Mouse (Mus musculus) right cerebral cortex, postnatal 25 days (tissue): ENCODE measurements around the gene Sgce.
"Not testable (repeated sequence)": the region's sequence is repeated elsewhere in the genome, so short reads cannot be mapped to it uniquely, and the experiment has no call there.

Experiments used
- DNase-seq: peaks from one replicate; pipeline ENCODE4 v3.0.0; 2022

Sgce gene

GRCm38 (mm10) chr6:4746696-4747439 is at the start of gene Sgce, which contains the start of gene Peg10:
TSS of gene Sgce (minus strand) at chr6:4747207.
TSS of gene Peg10 (plus strand) at chr6:4747306.
- peak; percentile 61 for DNase-seq

- DNase-seq: no peak
These were observed 49.3 kb upstream of the Sgce start for GRCm38 (mm10) chr6:4796281-4796680.

GRCm38 (mm10) chr6:4762252-4762651 is 15.2 kb upstream of the Sgce start:
- DNase-seq: no peak

GRCm38 (mm10) chr6:4761415-4762142 is 14.6 kb upstream of the Sgce start:
- not testable (repeated sequence) for DNase-seq

GRCm38 (mm10) chr6:4754886-4755285 is 7.9 kb upstream of the Sgce start:
- DNase-seq: no peak

DNA sequence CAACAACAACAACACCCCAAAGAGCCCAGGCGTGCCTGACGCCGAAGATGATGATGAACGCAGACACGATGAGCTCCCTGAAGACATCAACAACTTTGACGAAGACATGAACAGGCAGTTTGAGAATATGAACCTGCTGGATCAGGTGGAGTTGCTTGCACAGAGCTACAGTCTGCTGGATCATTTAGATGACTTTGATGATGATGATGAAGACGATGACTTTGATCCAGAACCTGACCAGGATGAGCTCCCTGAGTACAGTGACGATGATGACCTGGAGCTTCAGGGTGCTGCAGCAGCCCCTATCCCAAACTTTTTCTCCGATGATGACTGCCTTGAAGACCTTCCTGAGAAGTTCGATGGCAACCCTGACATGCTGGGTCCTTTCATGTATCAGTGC is 7.3 kb upstream of the Sgce start:
- no peak for DNase-seq

DNA sequence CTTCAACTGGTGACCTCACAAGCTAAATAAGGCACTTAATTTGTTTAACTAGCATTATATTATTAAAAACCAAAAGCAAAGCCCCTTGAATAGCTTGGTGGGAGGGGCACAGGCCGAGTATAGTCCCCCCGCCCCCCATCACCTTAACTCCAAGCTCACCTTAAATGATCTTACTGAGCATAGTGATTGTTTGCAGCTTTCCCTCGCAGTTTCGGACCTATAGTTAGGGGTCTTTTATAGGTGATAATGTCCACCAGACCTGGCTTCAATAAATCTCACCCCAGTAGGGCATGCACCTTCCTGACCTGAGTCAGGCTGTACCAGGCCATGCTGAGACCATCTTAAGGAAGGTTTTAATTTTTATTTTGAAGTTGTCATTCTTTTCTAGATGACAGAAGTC is 4.3 kb upstream of the Sgce start:
- DNase-seq: no peak

DNA sequence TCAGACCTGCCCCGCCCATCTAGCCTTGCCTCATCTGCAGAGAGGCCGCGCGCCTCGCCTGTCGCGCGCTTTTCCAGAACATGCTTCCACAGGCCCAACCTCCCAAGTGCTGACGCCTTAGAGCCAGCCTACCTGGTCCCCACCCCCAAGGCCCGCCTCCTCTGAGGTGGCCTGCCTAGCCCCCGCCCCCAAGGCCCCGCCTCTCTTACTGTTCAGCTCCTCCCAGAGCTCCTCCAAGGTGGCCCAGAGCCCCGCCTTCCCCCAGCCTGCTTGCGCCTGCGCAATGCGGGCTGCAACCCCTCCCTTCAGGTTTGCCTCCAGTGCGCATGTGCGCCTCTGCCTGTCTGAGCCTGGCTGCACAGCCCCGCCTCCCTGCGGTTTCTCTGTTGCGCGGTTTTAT is 2.1 kb upstream of the Sgce start:
- DNase-seq: peak; percentile 92

DNA sequence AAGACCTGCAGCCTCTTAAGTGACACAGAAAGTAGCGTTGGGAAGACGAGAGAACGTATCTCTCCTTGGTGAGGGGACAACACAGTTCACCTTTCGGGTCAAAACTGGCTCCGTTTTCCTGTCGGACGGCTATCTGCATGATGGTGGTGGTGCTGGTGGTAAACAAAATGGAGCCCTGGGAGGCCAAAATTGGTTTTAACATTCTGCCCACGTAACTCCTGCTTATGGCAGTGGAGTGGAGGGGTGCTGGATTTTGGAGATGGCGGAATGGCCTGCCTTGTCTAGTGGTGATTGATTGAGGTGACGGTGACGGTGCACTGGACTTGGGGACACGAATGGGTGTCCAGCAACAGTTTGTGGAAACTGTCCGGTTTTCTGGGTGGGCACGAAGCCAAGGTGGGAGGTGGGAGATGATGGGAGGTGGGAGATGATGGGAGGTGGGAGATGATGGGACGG is 1.5 kb upstream of the Sgce start:
- DNase-seq: peak; percentile 14

DNA sequence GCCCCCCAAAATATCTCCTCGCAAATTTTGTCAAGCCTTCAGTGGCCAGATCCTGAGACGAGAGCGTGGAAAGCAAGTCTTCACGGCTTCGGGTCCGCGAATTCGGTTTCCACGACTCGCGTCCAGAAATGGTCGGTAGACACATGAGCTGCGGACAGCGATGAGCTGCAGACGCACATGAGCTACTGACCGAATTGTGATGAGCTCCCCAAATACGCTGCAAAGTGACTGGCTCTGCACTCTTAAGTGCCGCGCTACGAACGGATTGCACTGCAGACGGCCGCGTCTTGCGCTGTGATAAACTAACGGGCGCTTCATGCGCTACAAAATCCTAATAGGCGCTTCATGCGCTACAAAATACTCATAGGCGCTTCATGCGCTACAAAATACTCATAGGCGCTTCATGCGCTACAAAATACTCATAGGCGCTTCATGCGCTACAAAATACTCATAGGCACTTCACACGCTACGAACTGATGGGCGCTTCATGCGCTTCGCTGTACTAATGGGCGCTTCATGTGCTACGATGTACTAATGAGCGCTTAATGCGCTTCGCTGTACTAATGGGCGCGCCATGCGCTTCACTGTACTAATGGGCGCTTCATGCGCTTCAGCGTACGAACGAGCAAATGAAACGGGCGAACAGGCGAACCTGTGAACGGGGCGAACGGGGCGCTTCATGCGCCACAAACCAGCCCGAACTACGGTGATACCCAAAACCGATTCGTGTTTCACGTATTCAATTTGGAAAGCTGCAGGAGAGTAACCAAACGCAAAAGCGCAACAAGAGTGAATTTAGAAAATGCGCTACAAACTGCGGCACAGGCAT is 884 bp upstream of the Sgce start:
- peak; percentile 49 for DNase-seq

DNA sequence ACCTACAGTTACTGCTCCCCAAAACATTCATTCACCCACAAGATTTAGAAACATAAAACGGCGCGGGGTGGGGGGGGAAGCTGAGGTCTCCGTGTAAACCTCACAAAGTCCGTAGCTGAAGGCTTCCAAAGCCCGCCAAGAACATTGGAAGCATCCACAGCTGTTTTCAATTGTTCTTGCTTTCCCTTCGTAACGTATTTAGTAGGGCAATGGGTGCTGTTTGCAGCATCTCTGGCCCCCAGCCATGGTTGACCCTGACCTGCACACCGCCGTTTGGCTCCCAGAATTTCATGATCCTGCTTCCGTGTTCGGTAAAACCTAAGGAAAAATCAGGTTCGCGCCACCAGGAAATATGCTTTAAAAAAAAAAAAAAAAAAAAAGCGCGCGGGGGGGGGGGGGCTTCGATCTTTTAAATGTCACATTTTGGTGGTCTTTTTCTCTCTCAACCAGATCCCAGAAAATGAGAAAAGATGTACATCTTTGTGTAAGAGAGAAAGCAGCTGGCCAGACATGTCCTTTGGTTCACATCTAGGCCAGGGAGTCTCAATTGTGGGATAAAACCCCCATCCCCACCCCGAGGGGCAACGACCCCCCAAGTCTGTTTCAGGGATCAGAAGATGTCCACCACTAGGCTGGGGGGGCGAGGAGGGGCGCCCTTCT is 841 bp downstream of the Sgce start:
- DNase-seq: no peak

GRCm38 (mm10) chr6:4740511-4740910 is 6.5 kb downstream of the Sgce start:
- peak; percentile 17 for DNase-seq

GRCm38 (mm10) chr6:4739522-4740355 is 7.3 kb downstream of the Sgce start:
- no peak for DNase-seq

- no peak for DNase-seq
These were observed 8.3 kb downstream of the Sgce start for GRCm38 (mm10) chr6:4738717-4739116.

DNA sequence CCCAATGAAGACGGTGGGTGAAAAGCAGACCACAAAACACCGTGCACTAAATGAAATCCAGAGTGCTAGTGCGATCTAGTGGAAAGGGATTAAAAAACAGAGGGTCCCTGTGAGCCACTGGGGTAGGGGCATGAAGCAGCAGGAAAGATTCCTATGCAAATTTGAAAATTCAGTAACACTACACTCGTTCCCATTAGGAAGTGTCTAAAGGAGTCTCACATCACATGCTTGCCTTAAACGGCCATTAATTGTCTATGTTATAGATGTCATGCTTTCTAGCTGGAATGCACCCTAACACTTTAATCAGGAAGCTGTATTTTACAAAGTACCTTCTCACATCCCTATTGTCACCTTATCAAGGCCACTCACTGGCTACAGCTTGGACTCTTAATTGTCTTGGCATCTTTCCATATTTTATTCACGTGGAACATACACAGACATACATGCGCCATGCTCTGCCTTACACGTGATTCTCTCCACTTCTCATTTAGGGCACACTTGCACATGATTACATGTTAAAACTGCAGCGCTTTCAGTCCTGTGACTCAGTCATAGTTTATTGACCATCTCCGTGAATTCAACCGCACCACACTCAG is 8.9 kb downstream of the Sgce start:
- DNase-seq: no peak

GRCm38 (mm10) chr6:4736372-4736771 is 10.6 kb downstream of the Sgce start:
- DNase-seq: no peak

GRCm38 (mm10) chr6:4733208-4733607 is 13.8 kb downstream of the Sgce start:
- no peak for DNase-seq

GRCm38 (mm10) chr6:4731675-4732074 is 15.3 kb downstream of the Sgce start:
- DNase-seq: no peak

GRCm38 (mm10) chr6:4728305-4728704 is 18.7 kb downstream of the Sgce start:
- no peak for DNase-seq

GRCm38 (mm10) chr6:4723998-4724757 is 22.8 kb downstream of the Sgce start:
- DNase-seq: no peak

DNA sequence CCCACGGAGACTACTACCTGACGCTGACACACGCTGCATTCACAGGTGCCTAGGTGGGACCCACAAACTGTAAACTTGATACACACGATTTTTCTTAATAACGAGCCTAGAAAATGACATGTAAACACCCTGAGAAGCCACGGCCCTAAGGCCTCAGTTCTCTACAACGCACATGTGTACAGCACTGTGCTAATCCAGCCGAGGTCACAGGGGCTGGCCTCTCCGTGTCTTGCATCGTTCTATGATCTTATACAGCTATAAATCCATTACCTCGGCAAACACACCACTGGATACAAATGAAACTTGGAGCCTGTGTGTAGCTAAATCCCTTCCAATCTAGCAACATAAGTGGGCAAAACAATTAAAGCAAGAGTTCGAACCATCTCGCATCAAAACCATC is 24.3 kb downstream of the Sgce start:
- no peak for DNase-seq
